Mouse (Mus musculus): ENCODE measurements at regions not wholly inside any gene's neighbourhood (a gene's known extent, or its start where the extent isn't known, plus 50 kb on each side); places are given as distances from the start of the nearest gene placed in this dataset.

GRCm38 (mm10) chr16:39191861-39192260 lies 299.4 kb downstream of the Igsf11 start:
- Histone ChIP-seq H3K4me3 (ENCODE audit: low read depth, low read length) (no peak overlapping the region), H3K36me3 (ENCODE audit: insufficient read depth) (no peaks in the 10 kb centered on the region), H3K4me1 (ENCODE audit: insufficient read depth) (no peaks in the 10 kb centered on the region), H3K9me3 (ENCODE audit: low read length) (no peaks in the 10 kb centered on the region), H3K27ac (ENCODE audit: low read depth, low read length) (no peak overlapping the region), H3K27me3 (ENCODE audit: insufficient read depth, low read length) (no peaks in the 10 kb centered on the region), H3K9ac (no peak overlapping the region), H3K4me2 (ENCODE audit: low read depth) (no peak overlapping the region)
- no peak for DNase-seq
- TF ChIP-seq CTCF (IDR thresholded peaks at IDR 0.05; ENCODE audit: low read depth), result no peak
- no peak for ATAC-seq
- 75% methylated on average over 4 of the region's 4 CpGs for WGBS

DNA sequence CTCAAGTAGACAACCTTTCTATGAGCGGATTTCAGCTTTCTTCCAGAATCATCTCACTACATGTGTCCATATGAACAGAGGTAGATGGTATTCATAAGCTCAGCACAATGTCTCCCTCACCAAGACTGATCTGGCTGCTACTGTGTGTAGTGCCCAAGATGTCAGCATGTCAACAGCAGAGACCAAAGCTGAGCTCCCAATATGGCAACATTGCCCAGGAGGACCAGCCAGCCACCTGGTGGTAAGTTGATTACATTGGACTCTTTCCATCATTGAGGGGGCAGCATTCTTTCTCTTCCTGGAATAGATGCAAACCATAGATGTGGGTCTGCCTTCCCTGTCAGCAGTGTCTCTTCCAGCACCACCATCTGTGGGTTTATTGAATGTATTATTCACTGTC lies 303.0 kb downstream of the Igsf11 start:
- H3K4me1 ChIP-seq (ENCODE audit: insufficient read depth), result no peaks in the 10 kb centered on the region
- no peak overlapping the region for H3K4me3 ChIP-seq (ENCODE audit: low read depth, low read length)
- H3K36me3 ChIP-seq (ENCODE audit: insufficient read depth), result no peaks in the 10 kb centered on the region
- H3K9ac ChIP-seq, result no peak overlapping the region
- no peak overlapping the region for H3K27ac ChIP-seq (ENCODE audit: low read depth, low read length)
- DNase-seq, result no peak
- no peaks in the 10 kb centered on the region for H3K9me3 ChIP-seq (ENCODE audit: low read length)
- 94% methylated on average over 1 of the region's 1 CpGs for WGBS
- TF ChIP-seq CTCF (IDR thresholded peaks at IDR 0.05; ENCODE audit: low read depth), result no peak
- H3K4me2 ChIP-seq (ENCODE audit: low read depth), result no peak overlapping the region
- no peak; the same call in 1 of the 2 replicates for ATAC-seq
- no peaks in the 10 kb centered on the region for H3K27me3 ChIP-seq (ENCODE audit: insufficient read depth, low read length)

- no peak overlapping the region for H3K9ac ChIP-seq
- H3K4me2 ChIP-seq (ENCODE audit: low read depth), result no peak overlapping the region
- H3K4me3 ChIP-seq (ENCODE audit: low read depth, low read length), result no peak overlapping the region
- 55% methylated on average over 2 of the region's 2 CpGs for WGBS
- DNase-seq (no peak), ATAC-seq (no peak)
- H3K27me3 ChIP-seq (ENCODE audit: insufficient read depth, low read length), result no peaks in the 10 kb centered on the region
- no peaks in the 10 kb centered on the region for H3K9me3 ChIP-seq (ENCODE audit: low read length)
- no peaks in the 10 kb centered on the region for H3K36me3 ChIP-seq (ENCODE audit: insufficient read depth)
- H3K27ac ChIP-seq (ENCODE audit: low read depth, low read length), result no peak overlapping the region
- TF ChIP-seq CTCF (IDR thresholded peaks at IDR 0.05; ENCODE audit: low read depth), result no peak
- H3K4me1 ChIP-seq (ENCODE audit: insufficient read depth), result no peaks in the 10 kb centered on the region
These were observed 304.4 kb downstream of the Igsf11 start for GRCm38 (mm10) chr16:39196896-39197295.

DNA sequence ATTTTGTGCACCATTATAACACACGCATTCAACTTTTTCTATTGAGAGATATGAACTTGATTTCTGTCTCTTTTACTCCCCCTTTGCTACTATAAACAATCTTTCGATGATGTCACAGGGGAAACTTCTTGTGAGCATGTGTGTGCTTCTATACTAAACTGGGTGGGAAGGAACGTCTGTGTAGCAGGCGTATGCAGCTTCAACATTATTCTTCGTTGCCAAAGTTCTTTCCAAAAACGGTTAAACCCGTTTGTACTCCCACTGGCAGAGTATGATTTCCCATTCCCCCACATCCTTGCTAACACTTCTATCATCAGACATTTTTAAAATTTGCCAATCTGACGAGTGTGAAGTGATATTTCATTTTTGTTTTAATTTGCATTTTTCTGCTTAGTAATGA lies 331.1 kb downstream of the Igsf11 start:
- H3K9ac ChIP-seq, result no peak overlapping the region
- no peaks in the 10 kb centered on the region for H3K36me3 ChIP-seq (ENCODE audit: insufficient read depth)
- no peak for TF ChIP-seq CTCF (IDR thresholded peaks at IDR 0.05; ENCODE audit: low read depth)
- ATAC-seq (peak; percentile 88), DNase-seq (peak; percentile 58)
- H3K4me2 ChIP-seq (ENCODE audit: low read depth), result no peak overlapping the region
- peaks cover 6% of the 10 kb centered on the region; the same call in 1 of the 2 replicates for H3K4me1 ChIP-seq (ENCODE audit: insufficient read depth)
- H3K27ac ChIP-seq (ENCODE audit: low read depth, low read length), result no peak overlapping the region
- H3K27me3 ChIP-seq (ENCODE audit: insufficient read depth, low read length), result no peaks in the 10 kb centered on the region
- WGBS, result 62% methylated on average over 8 of the region's 8 CpGs
- no peak overlapping the region for H3K4me3 ChIP-seq (ENCODE audit: low read depth, low read length)
- H3K9me3 ChIP-seq (ENCODE audit: low read length), result no peaks in the 10 kb centered on the region

DNA sequence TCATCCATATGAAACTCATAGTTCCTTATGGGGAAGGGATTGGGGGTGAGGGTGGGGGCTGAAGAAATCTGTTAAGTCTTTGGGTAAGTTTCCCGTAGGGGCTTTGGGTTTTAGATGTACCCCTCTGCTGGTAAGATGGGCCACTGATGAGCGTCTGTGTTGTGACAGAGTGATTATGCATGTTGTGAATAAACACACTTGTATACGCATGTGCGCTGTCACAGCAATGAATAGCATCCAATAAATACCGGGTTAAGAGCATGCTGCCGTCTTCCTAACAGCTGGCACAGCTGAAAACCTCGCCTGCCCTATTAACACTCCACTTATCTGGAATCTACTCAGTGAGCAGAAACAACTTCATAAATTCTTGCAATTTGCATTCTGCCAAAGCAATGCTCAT lies 337.0 kb downstream of the Igsf11 start:
- DNase-seq, result peak; percentile 57
- H3K27ac ChIP-seq (ENCODE audit: low read depth, low read length), result no peak overlapping the region
- peaks cover 12% of the 10 kb centered on the region; the same call in 1 of the 2 replicates for H3K4me1 ChIP-seq (ENCODE audit: insufficient read depth)
- no peaks in the 10 kb centered on the region for H3K27me3 ChIP-seq (ENCODE audit: insufficient read depth, low read length)
- no peak overlapping the region for H3K4me3 ChIP-seq (ENCODE audit: low read depth, low read length)
- H3K36me3 ChIP-seq (ENCODE audit: insufficient read depth), result no peaks in the 10 kb centered on the region
- peak; percentile 84 for ATAC-seq
- H3K9ac ChIP-seq, result no peak overlapping the region
- H3K4me2 ChIP-seq (ENCODE audit: low read depth), result no peak overlapping the region
- H3K9me3 ChIP-seq (ENCODE audit: low read length), result no peaks in the 10 kb centered on the region
- 33% methylated on average over 7 of the region's 7 CpGs for WGBS
- no peak for TF ChIP-seq CTCF (IDR thresholded peaks at IDR 0.05; ENCODE audit: low read depth)

DNA sequence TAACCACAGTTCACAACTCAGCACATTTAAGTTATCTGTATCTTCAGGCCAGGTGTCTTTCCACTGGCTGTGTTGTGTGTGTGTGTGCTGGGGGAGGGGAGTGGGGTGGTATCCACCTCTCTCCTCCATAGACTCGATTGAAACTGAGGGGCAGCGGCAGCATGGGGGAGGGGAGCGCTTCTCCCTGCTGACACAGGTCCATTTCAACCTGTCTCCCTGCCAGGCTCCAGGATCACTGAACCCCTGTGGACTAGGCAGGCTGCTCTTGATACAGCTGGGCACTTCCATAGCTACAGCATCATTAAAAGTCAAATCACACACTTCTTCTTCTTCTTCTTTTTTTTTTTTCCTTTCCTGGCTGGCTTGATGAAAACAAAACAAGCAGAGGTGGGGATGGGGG lies 338.0 kb downstream of the Igsf11 start:
- ATAC-seq (peak; percentile 15; the same call in 1 of the 2 replicates), DNase-seq (no peak)
- 18% methylated on average over 3 of the region's 3 CpGs for WGBS
- no peaks in the 10 kb centered on the region for H3K9me3 ChIP-seq (ENCODE audit: low read length)
- no peak overlapping the region for H3K4me3 ChIP-seq (ENCODE audit: low read depth, low read length)
- no peak overlapping the region for H3K4me2 ChIP-seq (ENCODE audit: low read depth)
- H3K27ac ChIP-seq (ENCODE audit: low read depth, low read length), result no peak overlapping the region
- no peak overlapping the region for H3K9ac ChIP-seq
- H3K4me1 ChIP-seq (ENCODE audit: insufficient read depth), result peaks cover 12% of the 10 kb centered on the region; the same call in 1 of the 2 replicates
- no peak for TF ChIP-seq CTCF (IDR thresholded peaks at IDR 0.05; ENCODE audit: low read depth)
- no peaks in the 10 kb centered on the region for H3K27me3 ChIP-seq (ENCODE audit: insufficient read depth, low read length)
- H3K36me3 ChIP-seq (ENCODE audit: insufficient read depth), result no peaks in the 10 kb centered on the region

GRCm38 (mm10) chr16:39234290-39234689 lies 341.8 kb downstream of the Igsf11 start:
- Histone ChIP-seq H3K36me3 (ENCODE audit: insufficient read depth) (no peaks in the 10 kb centered on the region), H3K27me3 (ENCODE audit: insufficient read depth, low read length) (no peaks in the 10 kb centered on the region), H3K27ac (ENCODE audit: low read depth, low read length) (no peak overlapping the region), H3K4me1 (ENCODE audit: insufficient read depth) (0 out of 2 replicates have a peak, but pooled peaks cover 3% of the 10 kb centered on the region), H3K9ac (no peak overlapping the region), H3K4me2 (ENCODE audit: low read depth) (no peak overlapping the region), H3K4me3 (ENCODE audit: low read depth, low read length) (no peak overlapping the region), H3K9me3 (ENCODE audit: low read length) (no peaks in the 10 kb centered on the region)
- no peak for DNase-seq
- no peak for TF ChIP-seq CTCF (IDR thresholded peaks at IDR 0.05; ENCODE audit: low read depth)
- WGBS, result 73% methylated on average over 2 of the region's 2 CpGs
- no peak for ATAC-seq

DNA sequence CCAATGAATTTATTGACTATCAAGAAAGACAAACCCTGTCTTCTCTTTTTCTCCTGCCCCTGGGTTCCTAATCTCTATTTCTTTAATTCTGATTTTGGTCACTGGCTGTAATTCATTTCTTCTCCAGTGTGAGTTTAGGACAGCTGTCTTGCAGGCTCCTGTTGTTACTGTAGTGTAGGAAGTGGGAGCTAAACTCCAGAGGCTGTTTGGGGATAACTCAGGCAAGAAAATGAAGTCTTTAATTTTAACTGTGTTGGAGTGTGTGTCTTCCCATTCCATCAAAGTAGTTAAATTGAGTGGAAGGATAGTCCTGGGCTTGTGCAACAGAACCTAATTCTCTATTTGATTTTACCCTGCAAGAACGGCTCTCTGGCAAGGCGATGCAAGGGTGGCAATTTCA lies 381.0 kb downstream of the Igsf11 start:
- no peaks in the 10 kb centered on the region for H3K4me1 ChIP-seq (ENCODE audit: insufficient read depth)
- WGBS, result 88% methylated on average over 2 of the region's 2 CpGs
- TF ChIP-seq CTCF (IDR thresholded peaks at IDR 0.05; ENCODE audit: low read depth), result no peak
- no peaks in the 10 kb centered on the region for H3K9me3 ChIP-seq (ENCODE audit: low read length)
- DNase-seq, result no peak
- H3K27ac ChIP-seq (ENCODE audit: low read depth, low read length), result no peak overlapping the region
- no peak overlapping the region for H3K9ac ChIP-seq
- H3K27me3 ChIP-seq (ENCODE audit: insufficient read depth, low read length), result no peaks in the 10 kb centered on the region
- no peaks in the 10 kb centered on the region for H3K36me3 ChIP-seq (ENCODE audit: insufficient read depth)
- ATAC-seq, result no peak
- no peak overlapping the region for H3K4me2 ChIP-seq (ENCODE audit: low read depth)
- H3K4me3 ChIP-seq (ENCODE audit: low read depth, low read length), result no peak overlapping the region
